Mouse (Mus musculus) myocyte (in vitro differentiated cells): ENCODE data around the gene Nosip. TPM values are rescaled to one million over a fixed set of nuclear protein-coding genes. Genes with fewer than 3 reads are reported as not detected.
A peak's percentile ranks its signal among the peaks of the same experiment; 100 is the strongest.

Experiments used
- H3K27me3 ChIP-seq: one replicate; pipeline ENCODE4 v1.6.1; 2011; ENCODE audit not compliant: control insufficient read depth, insufficient read depth, insufficient read length
- H3K36me3 ChIP-seq: one replicate; pipeline ENCODE4 v1.6.1; 2011; ENCODE audit not compliant: control insufficient read depth, insufficient read depth
- H3K4me2 ChIP-seq: one replicate; pipeline ENCODE4 v1.6.1; 2011; ENCODE audit warnings: low read depth, control low read depth
- H3K4me3 ChIP-seq: one replicate; pipeline ENCODE4 v1.5.1; 2011; ENCODE audit warnings: mild to moderate bottlenecking, control low read depth, moderate library complexity
- H3K79me2 ChIP-seq: one replicate; pipeline ENCODE4 v1.6.1; 2011; ENCODE audit not compliant: control insufficient read depth, insufficient read depth
- H3ac ChIP-seq: one replicate; pipeline ENCODE4 v1.6.1; 2011; ENCODE audit not compliant: control insufficient read depth, insufficient read length
- CEBPB ChIP-seq: IDR thresholded peaks from 2 replicates; pipeline ENCODE4 v1.6.1; 2011; ENCODE audit warnings: mild to moderate bottlenecking, moderate library complexity; ENCODE audit not compliant: poor library complexity, insufficient read depth, severe bottlenecking
- E2F4 ChIP-seq: IDR thresholded peaks from one replicate; pipeline ENCODE4 v1.6.1; 2011; ENCODE audit warnings: mild to moderate bottlenecking, control low read depth, moderate library complexity; ENCODE audit not compliant: insufficient read depth
- MAX ChIP-seq: IDR thresholded peaks from one replicate; pipeline ENCODE4 v1.6.1; 2011; ENCODE audit warnings: low read depth, mild to moderate bottlenecking, control low read depth
- MYOD1 ChIP-seq, 3 experiments: IDR thresholded peaks; one replicate each; pipeline ENCODE4 v1.6.1; 2011; ENCODE audit warnings: control low read depth in 2 of 3, low read depth in 2 of 3, mild to moderate bottlenecking in 2 of 3, moderate library complexity in 1 of 3; ENCODE audit not compliant: insufficient read length in 2 of 3, control insufficient read depth in 1 of 3
- MYOG ChIP-seq, 3 experiments: IDR thresholded peaks; one replicate each; pipeline ENCODE4 v1.6.1; 2011; ENCODE audit warnings: control low read depth in 2 of 3, low read depth in 2 of 3, mild to moderate bottlenecking in 2 of 3; ENCODE audit not compliant: insufficient read length in 2 of 3, control insufficient read depth in 1 of 3, insufficient read depth in 1 of 3
- POLR2A ChIP-seq: IDR thresholded peaks from one replicate; pipeline ENCODE4 v1.6.1; 2011; ENCODE audit warnings: low read depth, mild to moderate bottlenecking, control low read depth, moderate library complexity; ENCODE audit not compliant: insufficient read length
- POLR2AphosphoS2 ChIP-seq: IDR thresholded peaks from one replicate; pipeline ENCODE4 v1.6.1; 2011; ENCODE audit warnings: low read depth, control low read depth; ENCODE audit not compliant: insufficient read length
- REST ChIP-seq: IDR thresholded peaks from one replicate; pipeline ENCODE4 v1.6.1; 2011; ENCODE audit warnings: mild to moderate bottlenecking, control low read depth, moderate library complexity; ENCODE audit not compliant: insufficient read depth, insufficient read length
- SRF ChIP-seq: IDR thresholded peaks from one replicate; pipeline ENCODE4 v1.6.1; 2011; ENCODE audit warnings: low read depth; ENCODE audit not compliant: control insufficient read depth, insufficient read length
- TCF12 ChIP-seq: IDR thresholded peaks from one replicate; pipeline ENCODE4 v1.6.1; 2011; ENCODE audit warnings: mild to moderate bottlenecking, control low read depth; ENCODE audit not compliant: poor library complexity, insufficient read depth, severe bottlenecking
- TCF3 ChIP-seq: IDR thresholded peaks from one replicate; pipeline ENCODE4 v1.6.1; 2011; ENCODE audit warnings: low read depth, control low read depth; ENCODE audit not compliant: insufficient read length
- USF1 ChIP-seq: IDR thresholded peaks from one replicate; pipeline ENCODE4 v1.6.1; 2011; ENCODE audit warnings: low read depth, mild to moderate bottlenecking, control low read depth, moderate library complexity
- polyA plus RNA-seq: library from polyadenylated mRNA; unstranded; fragments of >200 nt; fragmentation: generic; extraction: Trizol; gene quantifications from one replicate; pipeline ENCODE4 v1.2.1, GENCODE M21; 2012; ENCODE audit warnings: missing spikeins

The Nosip gene
- polyA plus RNA-seq, 1 experiment = 66.1 TPM

DNA sequence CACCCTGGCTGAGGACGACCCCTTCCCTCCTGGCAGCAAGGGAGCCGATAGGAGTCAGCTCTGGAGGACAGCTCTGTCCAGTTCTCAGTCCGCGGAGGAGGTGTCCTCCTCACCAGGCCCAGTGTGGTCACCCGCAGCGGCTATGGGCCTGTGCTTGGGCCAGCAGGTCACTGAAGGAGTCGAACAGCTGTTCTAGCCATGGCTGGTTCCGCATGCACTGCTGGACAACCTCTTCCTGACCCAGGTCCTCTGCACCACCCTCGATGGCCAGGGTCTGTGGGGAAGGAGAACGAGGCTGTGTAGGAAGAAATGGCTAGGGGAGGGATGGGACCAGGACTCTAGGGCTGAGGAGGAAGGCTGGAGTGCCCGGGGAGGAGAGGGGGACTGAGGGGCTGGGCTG, 33.9 kb upstream of the Nosip start:
- Histone ChIP-seq H3K36me3 (no peaks in the 10 kb centered on the region), H3K27me3 (no peaks in the 10 kb centered on the region), H3K4me2 (no peak overlapping the region), H3ac (no peak overlapping the region), H3K79me2 (no peaks in the 10 kb centered on the region), H3K4me3 (no peak overlapping the region)
- TF ChIP-seq MYOG (IDR thresholded peaks at IDR 0.05; ENCODE audit: control insufficient read depth in 1 of 3, insufficient read depth in 1 of 3, insufficient read length in 2 of 3, low read depth in 2 of 3) (peak in 1 of 3 experiments; percentile 31), MYOD1 (IDR thresholded peaks at IDR 0.05; ENCODE audit: control insufficient read depth in 1 of 3, insufficient read length in 2 of 3, low read depth in 2 of 3) (peak in 1 of 3 experiments; percentile 49), E2F4 (no peak), MAX (no peak)

DNA sequence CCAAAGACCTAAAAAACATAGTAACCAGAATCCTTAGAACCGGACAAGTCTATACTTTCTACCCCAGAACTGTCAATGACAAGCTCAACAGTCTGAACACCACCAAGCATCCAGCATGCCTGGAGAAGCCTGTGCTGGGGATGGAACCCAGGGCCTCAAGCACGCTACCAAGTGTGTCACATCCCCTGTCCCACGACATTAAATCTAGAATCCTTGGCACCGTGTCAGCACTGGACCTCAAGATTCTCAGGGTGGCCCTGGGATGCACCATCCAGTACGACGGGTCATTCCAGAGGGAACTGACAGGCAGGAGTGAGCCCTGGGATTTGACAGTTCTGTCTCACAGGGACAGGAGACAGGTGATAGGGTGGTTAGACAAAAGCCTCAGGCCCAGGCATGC, 32.2 kb upstream of the Nosip start:
- no peak overlapping the region for H3ac ChIP-seq
- H3K36me3 ChIP-seq = peaks cover 2% of the 10 kb centered on the region
- no peak overlapping the region for H3K4me3 ChIP-seq
- no peaks in the 10 kb centered on the region for H3K27me3 ChIP-seq
- H3K4me2 ChIP-seq = no peak overlapping the region
- TF ChIP-seq SRF = no peak
- no peak for TF ChIP-seq REST
- TF ChIP-seq POLR2AphosphoS2 = no peak
- no peak for TF ChIP-seq MAX
- TF ChIP-seq TCF3 = no peak
- TF ChIP-seq USF1 = no peak
- no peak for TF ChIP-seq MYOG (IDR thresholded peaks at IDR 0.05; ENCODE audit: control insufficient read depth in 1 of 3, insufficient read depth in 1 of 3, insufficient read length in 2 of 3, low read depth in 2 of 3)
- no peaks in the 10 kb centered on the region for H3K79me2 ChIP-seq

DNA sequence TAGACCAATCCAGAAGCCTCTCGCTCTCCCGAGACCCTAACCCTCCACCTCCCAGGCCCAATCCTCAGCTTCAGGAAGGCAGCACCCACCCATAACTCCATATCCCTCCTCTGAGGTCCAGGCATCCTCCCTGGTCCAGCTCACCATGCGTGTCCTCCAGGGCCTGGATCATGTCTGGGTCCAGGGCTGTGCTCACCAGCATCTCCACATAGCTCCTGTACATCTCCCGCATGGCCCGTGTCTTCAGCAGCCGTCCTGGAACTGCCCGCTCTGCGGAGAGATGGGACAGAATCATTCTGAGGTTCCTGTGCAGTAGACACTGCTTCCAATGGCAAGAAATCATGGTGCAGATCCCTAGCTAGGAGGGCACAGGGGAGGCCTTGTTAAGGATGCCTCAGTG, 31.4 kb upstream of the Nosip start:
- no peak overlapping the region for H3K4me3 ChIP-seq

DNA sequence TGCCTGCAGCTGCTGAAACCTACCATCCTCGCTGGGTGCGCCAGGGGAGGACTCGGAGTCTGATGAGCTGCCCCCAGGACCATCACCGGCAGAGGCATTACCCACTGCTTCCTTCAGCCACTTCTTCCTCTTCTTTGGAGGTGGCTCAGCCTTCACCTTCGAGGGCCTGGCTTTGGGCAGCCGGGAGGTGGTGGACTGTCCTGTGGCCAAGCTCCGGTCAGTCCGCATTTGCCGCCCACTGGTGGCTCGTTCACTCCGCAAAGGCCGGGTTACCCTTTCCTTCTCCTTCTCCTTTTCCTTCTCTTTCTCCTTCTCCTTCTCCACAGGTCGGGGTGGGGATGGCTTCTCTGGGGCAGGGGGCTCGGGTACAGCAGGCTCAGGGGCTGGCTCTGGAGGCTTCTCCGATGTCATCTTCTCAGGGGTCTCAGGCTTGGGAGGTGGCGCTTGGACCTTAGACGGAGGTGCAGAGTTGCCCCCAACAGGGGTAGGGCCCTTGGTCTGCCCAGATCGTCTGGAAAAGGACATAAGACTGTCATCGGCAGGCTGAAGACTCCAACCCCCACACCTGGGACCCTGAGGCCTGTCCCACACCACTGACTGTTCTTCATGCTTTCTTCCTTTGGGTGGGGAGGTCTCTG, 28.4 kb upstream of the Nosip start:
- H3K27me3 ChIP-seq = no peaks in the 10 kb centered on the region
- peaks cover 11% of the 10 kb centered on the region for H3K36me3 ChIP-seq
- no peak for TF ChIP-seq CEBPB
- no peak for TF ChIP-seq POLR2AphosphoS2
- no peak for TF ChIP-seq REST
- no peak for TF ChIP-seq TCF12
- no peak for TF ChIP-seq MYOG (IDR thresholded peaks at IDR 0.05; ENCODE audit: control insufficient read depth in 1 of 3, insufficient read depth in 1 of 3, insufficient read length in 2 of 3, low read depth in 2 of 3)
- TF ChIP-seq SRF = no peak
- TF ChIP-seq TCF3 = no peak
- no peak for TF ChIP-seq MAX
- TF ChIP-seq POLR2A = no peak
- no peak for TF ChIP-seq USF1
- TF ChIP-seq E2F4 = no peak
- TF ChIP-seq MYOD1 (IDR thresholded peaks at IDR 0.05; ENCODE audit: control insufficient read depth in 1 of 3, insufficient read length in 2 of 3, low read depth in 2 of 3) = no peak
- H3K4me3 ChIP-seq = no peak overlapping the region
- no peak overlapping the region for H3ac ChIP-seq
- no peak overlapping the region for H3K4me2 ChIP-seq
- H3K79me2 ChIP-seq = peaks cover 4% of the 10 kb centered on the region

More for the DNA sequence above, 31.4 kb upstream of the Nosip start:
- no peak for TF ChIP-seq E2F4
- no peak for TF ChIP-seq REST
- TF ChIP-seq POLR2A = no peak
- no peak for TF ChIP-seq POLR2AphosphoS2
- TF ChIP-seq SRF = no peak
- no peak for TF ChIP-seq MYOD1 (IDR thresholded peaks at IDR 0.05; ENCODE audit: control insufficient read depth in 1 of 3, insufficient read length in 2 of 3, low read depth in 2 of 3)
- TF ChIP-seq MYOG (IDR thresholded peaks at IDR 0.05; ENCODE audit: control insufficient read depth in 1 of 3, insufficient read depth in 1 of 3, insufficient read length in 2 of 3, low read depth in 2 of 3) = no peak
- TF ChIP-seq MAX = no peak
- no peak for TF ChIP-seq CEBPB
- no peak for TF ChIP-seq TCF12
- TF ChIP-seq TCF3 = no peak
- TF ChIP-seq USF1 = no peak
- Histone ChIP-seq H3K27me3 (no peaks in the 10 kb centered on the region), H3K79me2 (no peaks in the 10 kb centered on the region), H3ac (no peak overlapping the region), H3K4me2 (no peak overlapping the region), H3K36me3 (peaks cover 3% of the 10 kb centered on the region)

DNA sequence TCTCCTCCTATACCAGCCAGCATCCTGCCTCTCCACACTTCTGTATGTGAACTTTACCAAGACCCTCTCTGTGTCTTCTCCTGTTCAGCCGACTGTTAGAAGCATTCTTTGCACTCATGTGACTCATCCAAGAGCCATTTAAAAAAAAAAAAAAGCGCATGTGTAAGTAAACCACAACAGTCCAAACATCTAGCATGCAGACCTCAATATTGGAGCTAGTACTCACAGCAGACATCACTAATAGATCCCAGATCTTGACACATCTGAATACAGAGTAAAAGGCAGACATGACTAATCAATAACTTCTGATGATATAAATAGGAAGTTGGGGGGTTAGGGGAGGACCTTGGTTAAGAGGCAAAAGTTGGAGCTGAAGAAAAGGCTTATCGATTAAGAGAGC, 26.6 kb upstream of the Nosip start:
- Histone ChIP-seq H3K79me2 (peaks cover 4% of the 10 kb centered on the region), H3K36me3 (peaks cover 11% of the 10 kb centered on the region), H3K4me3 (no peak overlapping the region), H3K27me3 (no peaks in the 10 kb centered on the region), H3ac (no peak overlapping the region), H3K4me2 (peak overlapping the region; percentile 3)
- TF ChIP-seq TCF3 (no peak), E2F4 (no peak)
